Mouse (Mus musculus): ENCODE data around the gene Plod3.
"Not testable (repeated sequence)": the region's sequence is repeated elsewhere in the genome, so short reads cannot be mapped to it uniquely, and the experiment has no call there.

Gene Plod3

GRCm38 (mm10) chr5:136986695-136987137 lies at the start of gene Plod3:
Gene Plod3 (plus strand): TSS chr5:136987019.
- DNase-seq, result peak; percentile 97

GRCm38 (mm10) chr5:136937621-136938020 lies 49.2 kb upstream of the Plod3 start:
- DNase-seq, result peak; percentile 79 to 83

- peak in 1 of 2 experiments; percentile 42 for DNase-seq
Measured at GRCm38 (mm10) chr5:136939284-136939683, 47.5 kb upstream of the Plod3 start.

- not testable (repeated sequence) for DNase-seq
Measured at GRCm38 (mm10) chr5:136940029-136940428, 46.8 kb upstream of the Plod3 start.

- no peak for DNase-seq
Measured at GRCm38 (mm10) chr5:136940845-136941560, 45.8 kb upstream of the Plod3 start.

- no peak for DNase-seq
Measured at GRCm38 (mm10) chr5:136942781-136943180, 44.0 kb upstream of the Plod3 start.

- DNase-seq, result no peak
Measured at GRCm38 (mm10) chr5:136943382-136943781, 43.4 kb upstream of the Plod3 start.

- no peak for DNase-seq
Measured at GRCm38 (mm10) chr5:136945084-136945483, 41.7 kb upstream of the Plod3 start.

GRCm38 (mm10) chr5:136947874-136948273 lies 38.9 kb upstream of the Plod3 start:
- no peak for DNase-seq

- DNase-seq, result not testable (repeated sequence)
Measured at GRCm38 (mm10) chr5:136949551-136950336, 37.1 kb upstream of the Plod3 start.

- DNase-seq, result no peak
Measured at GRCm38 (mm10) chr5:136950521-136950920, 36.3 kb upstream of the Plod3 start.

- no peak for DNase-seq
Measured at GRCm38 (mm10) chr5:136952153-136952552, 34.7 kb upstream of the Plod3 start.

- peak; percentile 97 to 98 for DNase-seq
Measured at GRCm38 (mm10) chr5:136953015-136953414, 33.8 kb upstream of the Plod3 start, which contains the start of gene Fis1. Gene Fis1 (plus strand): TSS chr5:136953275.

GRCm38 (mm10) chr5:136953440-136953951 lies 33.3 kb upstream of the Plod3 start:
- DNase-seq, result peak; percentile 60 to 68

GRCm38 (mm10) chr5:136955622-136956021 lies 31.2 kb upstream of the Plod3 start:
- no peak for DNase-seq

- DNase-seq, result no peak
Measured at GRCm38 (mm10) chr5:136957250-136957649, 29.6 kb upstream of the Plod3 start.

GRCm38 (mm10) chr5:136958991-136959605 lies 27.7 kb upstream of the Plod3 start:
- DNase-seq, result peak; percentile 85 to 91

GRCm38 (mm10) chr5:136960053-136960452 lies 26.8 kb upstream of the Plod3 start:
- DNase-seq, result peak; percentile 72 to 81

GRCm38 (mm10) chr5:136961334-136961982 lies 25.4 kb upstream of the Plod3 start:
- peak in 1 of 2 experiments; percentile 42 for DNase-seq

- DNase-seq, result peak; percentile 90 to 93
Measured at GRCm38 (mm10) chr5:136961983-136962461, 24.8 kb upstream of the Plod3 start.

GRCm38 (mm10) chr5:136962501-136962900 lies 24.3 kb upstream of the Plod3 start:
- DNase-seq, result peak; percentile 77 to 88

GRCm38 (mm10) chr5:136962966-136963540 lies 23.8 kb upstream of the Plod3 start:
- DNase-seq, result no peak

Data from kidney, adult 8-10 months (tissue).